Mouse (Mus musculus) thymus, postnatal 4 days (tissue): Measurements from ENCODE around the gene Tmc3.

Experiments used
- DNase-seq: peaks from one replicate; pipeline ENCODE4 v3.0.0; 2021

Gene Tmc3

DNA sequence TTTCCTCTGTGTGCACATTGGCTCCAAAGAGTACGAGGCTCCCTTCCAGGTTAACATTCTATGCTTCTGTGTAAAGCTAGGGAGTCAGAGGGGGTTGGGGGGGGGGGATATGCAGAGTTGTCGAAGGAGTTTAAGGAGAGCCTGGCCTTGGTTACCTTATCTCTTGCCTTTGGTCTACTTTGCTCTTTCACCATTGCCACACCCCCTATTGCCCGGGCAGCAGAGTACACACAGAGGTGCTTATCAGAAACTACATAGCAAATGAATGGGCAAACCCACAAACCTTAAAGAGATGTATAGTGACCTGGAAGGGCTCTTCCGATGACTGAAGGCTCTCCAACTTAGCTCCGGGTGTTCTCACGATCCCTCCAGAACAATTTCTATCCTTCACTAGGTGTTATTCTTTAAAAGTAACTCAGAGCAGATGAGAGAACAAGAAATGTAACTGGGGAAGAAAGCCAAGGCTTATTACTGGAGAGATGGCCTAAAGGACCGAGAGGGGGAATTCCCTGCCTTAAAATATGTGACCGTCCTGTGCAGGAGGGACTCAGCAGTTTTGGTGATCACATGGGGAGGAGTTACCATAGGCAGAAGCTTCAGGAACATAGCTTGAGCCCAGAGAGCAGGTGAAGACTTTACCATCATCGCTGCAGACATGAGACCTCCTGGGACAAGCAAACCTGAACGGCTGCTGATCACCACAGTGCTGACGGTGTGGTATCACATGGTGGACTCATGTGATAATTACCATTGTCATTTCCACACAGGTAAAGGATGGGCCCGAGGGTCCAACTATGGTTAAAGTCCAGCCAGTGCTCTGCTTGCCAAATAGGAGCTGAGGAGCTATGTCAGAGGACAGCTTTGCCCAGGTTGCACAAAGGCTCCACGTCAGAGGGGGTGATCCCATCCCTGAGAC is 14.5 kb downstream of the Tmc3 start:
- no peak for DNase-seq

DNA sequence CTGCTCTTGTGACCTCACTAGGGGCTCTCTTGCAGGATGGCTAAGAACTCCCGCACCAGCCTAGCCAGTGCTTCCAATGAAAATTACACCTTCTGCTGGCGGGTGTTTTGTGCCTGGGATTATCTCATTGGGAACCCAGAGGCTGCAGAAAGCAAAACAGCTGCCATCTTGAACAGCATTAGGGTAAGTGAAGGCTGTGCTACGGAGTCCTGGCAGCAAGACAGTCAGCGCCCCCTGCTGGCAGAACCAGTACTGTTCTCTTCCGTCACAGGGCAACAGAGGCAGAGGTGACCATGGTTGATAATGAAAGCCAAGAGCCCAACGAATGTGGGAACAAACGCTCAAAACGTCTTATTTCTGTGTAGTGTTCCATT is 15.2 kb downstream of the Tmc3 start:
- DNase-seq = peak; percentile 82

DNA sequence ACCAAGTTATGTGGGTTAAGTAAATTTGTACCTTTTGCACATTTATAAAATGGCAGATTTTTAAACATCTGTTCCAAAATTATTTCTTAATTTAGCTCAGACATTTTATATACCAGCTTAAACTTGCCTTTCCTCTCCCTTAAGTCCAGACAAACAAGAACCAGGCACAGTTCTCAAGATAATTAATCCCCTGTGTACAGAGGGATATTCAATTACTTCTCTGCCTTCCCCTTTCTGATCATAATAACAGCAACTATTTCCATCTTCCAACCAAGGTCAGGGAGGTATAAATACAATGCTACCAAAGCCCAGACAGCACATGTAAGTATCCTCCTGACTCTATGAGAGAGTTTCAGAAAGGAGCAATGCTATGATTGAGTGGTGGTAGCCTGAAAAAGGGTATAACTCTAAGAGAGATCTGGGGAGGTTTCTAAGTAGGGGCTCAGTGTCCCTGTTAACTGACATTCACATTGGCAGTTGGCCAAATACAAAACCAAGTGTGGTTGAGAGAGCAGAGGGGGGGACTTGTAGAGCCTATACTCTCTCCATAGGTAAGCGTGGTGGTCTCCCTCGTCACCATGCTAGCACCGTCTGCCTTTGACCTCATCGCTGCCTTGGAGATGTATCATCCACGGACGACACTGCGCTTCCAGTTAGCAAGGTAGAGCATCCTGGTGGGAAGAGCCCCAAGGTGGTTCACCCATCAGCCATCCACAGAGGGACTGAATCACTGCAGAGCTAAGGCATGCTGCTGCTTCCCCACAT is 19.6 kb downstream of the Tmc3 start:
- no peak for DNase-seq

DNA sequence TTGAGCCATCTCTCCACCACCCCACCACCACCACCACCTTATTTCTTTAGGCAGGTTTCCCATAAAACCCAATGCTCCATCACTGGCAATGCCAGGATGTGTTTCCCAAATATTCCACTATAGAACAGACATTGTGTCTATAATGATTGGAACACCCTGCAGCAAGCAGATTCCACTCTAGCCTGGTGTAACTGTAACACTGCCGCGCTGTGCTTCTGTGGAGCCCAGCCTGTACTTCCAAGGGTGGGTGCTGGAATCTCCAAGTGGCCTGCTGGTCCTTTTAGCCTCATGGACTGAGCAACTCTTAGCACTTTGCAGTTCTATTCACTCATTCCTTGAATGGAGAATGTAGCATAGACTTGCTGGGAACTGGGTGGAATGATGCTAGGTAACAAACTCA is 22.1 kb downstream of the Tmc3 start:
- DNase-seq = no peak

DNA sequence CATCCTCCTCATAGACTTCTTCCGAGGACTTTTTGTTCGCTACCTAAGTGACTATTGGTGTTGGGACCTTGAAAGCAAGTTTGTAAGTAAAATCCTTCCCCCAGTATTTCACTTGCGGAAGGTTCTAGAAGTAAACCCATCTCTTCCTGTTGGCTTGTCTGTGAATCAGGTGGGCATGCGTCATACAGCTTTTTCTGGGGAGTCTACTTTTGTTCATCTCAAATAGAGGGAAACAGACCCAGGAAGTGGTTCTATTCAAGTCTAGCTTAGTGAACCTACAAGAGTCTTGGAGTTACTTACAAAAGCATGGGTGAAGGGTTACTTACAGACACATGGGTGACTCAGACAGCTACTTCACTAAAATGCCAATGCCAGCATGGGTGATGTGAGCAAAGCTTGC is 25.2 kb downstream of the Tmc3 start:
- no peak for DNase-seq

DNA sequence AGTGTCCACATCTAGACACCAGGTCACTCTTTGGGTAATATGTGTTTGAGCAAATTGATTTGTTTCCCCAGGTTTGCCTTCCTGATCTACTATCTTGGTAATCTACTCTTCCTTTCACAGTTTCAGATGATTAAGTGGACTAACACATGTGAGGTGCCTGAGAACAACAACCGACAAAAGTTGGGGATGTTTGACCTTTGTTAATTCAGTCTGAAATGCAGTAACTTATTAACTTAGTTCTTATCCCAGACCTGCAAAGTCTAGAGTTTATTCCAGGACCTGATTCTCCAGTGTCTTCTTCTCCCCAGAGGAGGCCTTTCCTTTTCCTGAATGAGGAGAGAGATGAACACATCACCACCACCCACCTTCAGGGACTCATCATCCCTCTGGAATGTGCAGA is 27.2 kb downstream of the Tmc3 start:
- no peak for DNase-seq

DNA sequence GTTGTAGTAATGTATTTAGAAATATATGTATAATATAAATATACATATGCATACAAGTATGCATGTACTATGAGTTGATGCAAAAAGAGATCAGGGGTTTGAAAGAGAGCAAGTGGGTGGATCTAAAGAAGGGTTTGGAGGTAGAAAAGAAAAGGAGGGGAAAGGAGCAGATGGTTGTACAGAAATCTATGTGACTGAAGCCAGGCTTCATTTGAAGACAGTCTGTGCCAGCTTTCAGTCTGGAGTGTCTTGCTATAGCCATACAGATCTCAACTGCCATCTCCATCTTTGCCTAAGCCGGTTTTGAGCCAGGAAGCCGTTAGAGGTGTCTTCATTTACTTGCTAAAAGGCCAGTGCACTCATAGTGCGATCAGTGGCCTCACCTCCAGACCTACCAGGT is 30.5 kb downstream of the Tmc3 start:
- DNase-seq = no peak

DNA sequence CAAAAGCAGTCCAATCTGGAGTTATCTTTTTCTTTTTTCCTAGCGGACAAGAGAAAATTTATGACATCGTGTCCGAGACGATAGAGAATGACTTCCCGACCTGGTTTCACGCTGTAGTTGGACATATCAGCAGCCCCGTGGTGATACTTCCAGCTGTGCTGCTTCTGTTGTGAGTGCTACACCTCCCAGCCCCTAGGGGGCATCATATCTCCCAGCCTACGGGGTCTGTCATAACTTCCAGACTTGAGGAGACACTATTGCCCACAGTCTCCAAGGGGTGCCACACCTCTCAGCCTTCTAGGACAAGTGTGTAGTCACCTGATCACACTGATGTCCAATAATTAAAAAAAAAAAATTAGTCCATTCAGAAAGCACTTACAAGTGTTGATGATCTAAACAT is 31.1 kb downstream of the Tmc3 start:
- DNase-seq = no peak

DNA sequence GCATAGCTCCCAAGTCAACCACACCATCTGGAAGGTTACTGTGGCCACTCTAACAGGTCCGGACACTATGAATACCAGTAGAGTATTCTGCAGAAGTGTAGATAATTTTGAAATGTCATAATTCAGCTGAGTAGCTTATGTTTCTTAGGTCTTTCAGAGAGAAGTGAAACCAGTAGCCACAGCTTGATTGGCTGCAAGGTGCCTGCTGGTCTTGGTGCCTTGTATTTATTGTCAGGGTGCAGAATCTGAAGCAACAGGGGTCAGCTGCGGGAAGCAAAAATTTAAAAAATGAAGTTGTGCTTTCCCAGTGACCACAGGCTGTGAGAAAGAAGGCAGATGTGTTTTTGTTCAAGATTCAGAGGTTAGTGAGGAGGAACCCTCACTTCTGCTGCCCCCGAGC is 31.5 kb downstream of the Tmc3 start:
- DNase-seq = no peak

DNA sequence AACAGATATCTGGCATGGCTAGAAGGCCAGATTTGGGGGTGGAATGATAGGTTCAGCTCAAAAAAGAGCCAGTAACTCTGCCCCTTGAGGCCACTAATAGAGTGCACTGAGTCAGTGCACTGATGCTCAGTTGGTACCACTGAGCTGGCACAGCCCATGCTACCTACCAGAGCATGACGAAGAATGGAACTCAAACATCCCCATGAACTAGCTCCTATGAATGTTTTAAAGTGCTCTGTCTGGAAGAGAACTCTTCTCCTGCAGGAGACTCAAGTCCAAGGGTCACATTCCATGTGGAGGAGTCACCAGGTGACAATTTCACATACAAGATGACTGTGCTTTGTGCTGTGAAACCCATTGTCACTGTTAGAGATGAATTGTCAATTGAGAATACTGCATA is 34.0 kb downstream of the Tmc3 start:
- no peak for DNase-seq

DNA sequence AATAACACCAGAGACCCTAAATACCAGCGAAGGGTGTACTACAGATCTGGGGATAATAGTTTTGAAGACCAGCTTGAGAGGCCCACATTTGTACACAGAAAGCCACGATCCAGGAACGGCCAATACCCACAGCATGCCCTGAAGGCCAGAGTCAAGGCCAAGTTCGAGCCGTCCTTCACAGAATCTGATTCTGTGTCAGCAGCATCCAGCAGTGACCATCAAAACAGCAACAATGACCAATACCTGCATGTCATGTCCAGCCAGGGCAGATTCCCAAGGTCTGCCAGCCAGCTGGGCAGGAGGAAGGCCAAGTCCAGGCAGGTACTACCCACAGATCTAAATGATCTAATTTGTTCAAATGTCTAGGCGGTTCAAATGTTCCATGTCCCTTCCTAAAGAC is 37.9 kb downstream of the Tmc3 start:
- no peak for DNase-seq

DNA sequence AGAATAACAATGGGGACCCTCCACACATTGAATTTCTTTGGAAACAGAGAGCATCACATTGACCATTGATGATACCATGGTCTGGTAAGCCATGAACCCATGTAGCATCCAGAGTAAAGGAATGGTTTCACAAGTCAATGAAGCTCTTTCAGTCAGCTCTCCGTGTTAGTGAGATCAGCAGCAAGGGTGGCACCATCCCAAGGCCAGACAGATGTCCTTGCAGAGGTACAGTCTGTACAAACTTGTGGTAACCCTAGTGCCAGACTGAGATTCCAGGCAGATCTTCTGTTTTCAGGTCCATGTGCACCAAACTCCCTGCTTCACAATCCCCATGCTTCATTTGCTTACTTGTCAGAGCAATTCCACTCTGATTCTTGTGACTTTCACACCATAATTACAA is 39.3 kb downstream of the Tmc3 start:
- DNase-seq = no peak

DNA sequence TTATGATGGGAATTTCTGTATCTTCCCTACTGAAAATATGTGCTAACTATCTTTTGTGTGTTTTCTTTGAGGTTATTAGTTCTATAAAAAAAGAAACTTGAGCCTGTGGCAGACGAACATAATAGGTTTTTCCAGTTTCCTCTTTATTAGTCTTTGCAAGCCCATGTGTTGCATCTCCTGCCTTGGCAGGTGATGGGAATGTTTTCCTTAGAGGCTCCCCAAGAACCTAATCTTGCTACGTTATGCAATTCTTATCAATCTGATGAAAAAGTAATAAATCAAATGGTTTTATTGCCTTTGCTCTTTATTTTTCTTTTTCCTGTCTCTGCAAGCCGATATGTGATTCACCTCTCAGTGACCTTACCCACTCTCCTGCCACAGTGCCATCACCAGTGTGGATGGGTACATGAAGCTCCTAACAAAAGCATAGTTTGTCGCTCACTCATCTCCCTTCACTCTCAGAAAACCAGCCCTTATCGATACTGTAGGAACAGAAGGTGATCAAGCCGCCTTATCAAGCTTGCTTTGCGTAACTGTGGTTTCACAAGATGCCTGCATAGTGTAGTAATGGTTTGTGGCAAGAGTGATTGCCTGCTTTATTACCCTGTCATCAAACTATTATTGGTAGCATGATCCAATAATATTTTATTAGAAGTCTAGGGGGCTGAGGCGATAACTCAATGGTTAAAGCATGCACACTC is 42.0 kb downstream of the Tmc3 start:
- DNase-seq = no peak

DNA sequence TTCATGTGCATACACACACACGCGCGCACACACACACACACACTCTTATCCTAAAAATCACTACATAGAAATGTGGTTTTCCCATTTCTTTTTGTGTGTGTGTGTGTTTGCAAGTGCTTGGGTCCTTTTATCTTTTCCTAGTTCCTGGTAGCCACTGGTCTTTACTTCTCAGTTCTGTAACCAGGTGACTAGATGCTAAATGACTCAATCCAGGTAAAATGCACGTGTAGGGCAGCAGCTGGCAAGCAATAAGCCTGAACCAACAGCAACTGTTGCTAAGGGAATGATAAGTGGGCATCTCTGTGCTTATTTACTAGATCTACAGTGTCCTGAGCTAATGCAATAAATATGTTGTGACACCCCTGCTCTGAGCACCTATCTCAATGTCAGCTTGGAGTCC is 42.6 kb downstream of the Tmc3 start:
- DNase-seq = no peak

DNA sequence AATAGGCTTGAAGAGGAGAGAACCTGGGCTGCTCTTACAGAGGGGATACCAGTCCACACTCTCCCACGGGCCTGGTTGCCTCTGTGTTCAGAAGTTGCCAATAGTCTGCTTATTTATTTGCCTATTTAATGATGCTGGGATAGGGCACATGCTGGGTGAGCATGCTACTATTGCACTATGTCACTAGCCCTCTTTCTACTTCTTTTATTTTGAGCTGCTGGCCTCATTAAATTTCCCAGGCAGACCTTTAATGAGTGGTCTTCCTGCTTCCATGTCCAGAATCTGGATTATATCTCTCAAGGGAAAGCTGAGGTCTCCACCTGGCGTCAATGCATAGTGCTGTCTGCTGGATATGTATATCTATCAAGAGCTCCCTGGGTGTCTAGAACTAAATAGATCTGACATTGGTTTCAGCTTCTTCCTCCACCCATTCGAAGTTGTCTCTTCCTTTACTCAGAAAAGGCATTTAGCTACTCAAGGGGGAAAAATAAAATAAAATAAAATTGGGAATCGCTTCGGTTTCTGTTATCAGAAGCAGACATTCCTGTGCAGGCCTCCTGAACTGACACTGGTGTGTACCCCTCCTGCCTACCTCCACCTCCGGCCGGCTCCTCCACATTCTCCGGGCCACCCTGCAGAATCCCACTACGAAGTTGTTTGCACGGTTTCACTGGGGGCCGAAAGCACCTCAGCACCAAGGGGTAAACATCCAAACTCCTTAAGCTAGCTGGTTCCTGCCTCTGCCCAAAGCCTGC is 46.5 kb downstream of the Tmc3 start:
- no peak for DNase-seq

DNA sequence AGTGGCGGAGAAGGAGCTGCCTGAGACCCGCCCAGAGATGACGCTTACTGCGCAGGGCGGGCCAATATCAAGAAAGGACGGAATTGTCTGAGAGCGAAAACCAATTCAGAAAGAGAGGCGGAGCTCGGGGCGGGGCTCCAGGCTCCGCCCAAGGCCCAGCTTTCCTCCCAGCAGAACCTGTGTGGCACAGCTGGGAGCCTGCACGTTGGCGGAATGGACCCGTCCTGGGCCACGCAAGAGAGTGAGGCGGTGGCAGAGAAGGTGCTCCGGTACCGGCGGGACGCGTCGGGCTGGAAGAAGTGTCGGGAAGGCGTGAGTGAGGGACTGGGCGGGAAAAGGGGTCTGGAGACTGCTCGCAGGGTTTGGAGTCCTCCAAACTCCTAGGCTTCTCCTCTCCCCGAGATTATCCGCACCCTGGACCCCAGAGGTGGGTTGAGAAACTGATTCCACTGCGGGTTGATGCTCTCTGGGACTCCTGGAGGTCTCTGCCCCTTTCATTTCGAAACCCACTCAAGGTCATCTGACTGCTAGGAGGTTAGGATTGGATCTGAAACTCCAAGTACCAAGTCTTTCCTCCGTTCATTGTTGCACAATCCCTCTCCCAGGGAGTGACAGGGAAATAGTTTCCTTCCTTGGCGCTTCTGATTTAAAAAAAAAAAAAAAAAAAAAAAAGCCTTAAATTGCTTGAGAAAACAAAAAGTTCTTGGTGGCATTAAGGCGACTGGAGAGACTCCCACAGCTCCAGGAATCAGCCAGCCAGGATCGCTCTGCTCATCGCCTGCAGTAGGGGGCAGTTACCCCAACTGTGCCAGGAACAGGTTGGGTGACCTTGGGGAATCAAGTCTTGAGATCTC is 47.3 kb downstream of the Tmc3 start, which contains the start of gene Stard5:
TSS of gene Stard5 (plus strand) at position 132 of the 854 bp plus-strand sequence.
- peak; percentile 92 for DNase-seq

DNA sequence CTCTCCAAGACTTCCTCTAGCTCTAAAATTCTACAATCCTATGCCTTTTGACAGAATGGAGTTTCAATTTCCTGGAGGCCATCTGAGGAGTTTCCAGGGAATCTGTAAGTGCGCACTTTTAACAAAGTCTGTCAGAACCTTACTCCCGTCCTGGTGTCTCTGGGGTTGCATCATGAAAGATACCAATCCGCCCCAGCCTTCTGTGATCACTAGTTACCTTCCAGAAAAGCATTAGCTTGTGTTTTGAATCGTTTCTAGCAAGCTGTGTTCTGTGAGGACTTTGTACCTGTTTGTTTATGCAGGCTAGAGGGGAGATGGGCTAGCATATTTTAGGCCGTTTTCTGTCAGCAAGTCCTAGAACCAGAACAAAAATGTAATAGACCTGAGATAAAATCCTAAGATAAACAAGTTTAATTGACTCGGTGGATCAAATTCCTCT is 48.0 kb downstream of the Tmc3 start:
- no peak for DNase-seq

DNA sequence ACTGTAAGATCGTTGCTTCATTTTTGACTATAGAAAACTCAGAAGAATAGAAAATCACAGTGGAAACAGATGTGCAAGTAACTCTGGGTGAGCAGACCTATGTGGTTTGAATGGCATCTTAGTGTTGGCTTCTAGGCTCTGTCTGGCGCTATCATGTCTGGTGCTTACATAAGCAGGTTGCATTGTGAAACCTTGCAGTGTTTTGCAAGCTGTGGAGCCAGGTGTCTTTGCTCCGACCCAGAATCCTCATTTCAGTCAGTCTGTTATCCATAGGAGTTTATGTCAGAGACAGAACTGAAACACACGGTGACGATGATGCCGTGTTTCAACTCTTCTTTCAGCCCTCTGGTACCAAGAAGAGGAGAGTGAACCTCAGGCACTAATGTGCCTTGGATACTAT is 49.1 kb downstream of the Tmc3 start:
- DNase-seq = no peak

DNA sequence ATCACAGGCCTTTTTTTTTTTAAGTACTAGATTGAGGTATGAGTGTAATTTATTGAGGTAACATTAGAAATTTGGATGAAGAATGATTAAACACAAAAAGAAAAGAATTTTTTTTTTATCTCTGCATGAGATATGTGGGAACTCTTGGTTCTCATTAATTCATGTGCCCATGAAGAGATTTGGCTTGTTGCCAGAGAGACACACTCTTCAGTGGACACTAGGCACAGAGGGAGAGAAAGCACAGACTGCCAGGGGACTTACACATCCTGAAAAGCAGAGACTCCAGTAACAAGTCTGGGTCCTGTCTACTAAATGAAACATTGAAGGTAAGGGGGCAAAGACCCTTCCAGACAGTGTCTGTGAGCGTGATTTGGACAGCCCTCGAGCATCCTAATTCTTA is 51.0 kb downstream of the Tmc3 start:
- DNase-seq = no peak

DNA sequence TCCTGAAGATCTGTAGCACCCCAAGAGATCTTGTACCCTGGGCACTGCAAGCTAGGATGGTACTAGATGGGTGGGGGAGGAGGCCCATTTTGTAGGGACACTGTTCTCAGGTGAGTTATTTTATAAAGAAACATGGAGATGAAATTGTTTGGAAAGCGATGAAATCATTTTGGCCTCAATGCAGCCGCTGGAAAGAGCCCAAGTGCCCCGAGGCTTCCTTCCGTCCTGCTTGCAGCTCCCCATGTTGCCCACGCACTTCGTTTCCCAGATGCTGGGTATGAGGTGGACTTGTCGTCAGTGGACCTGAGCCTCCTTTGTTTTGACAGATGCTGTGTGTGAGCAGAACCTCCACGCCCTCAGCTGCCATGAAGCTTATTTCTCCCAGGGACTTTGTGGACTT is 51.7 kb downstream of the Tmc3 start:
- no peak for DNase-seq

DNA sequence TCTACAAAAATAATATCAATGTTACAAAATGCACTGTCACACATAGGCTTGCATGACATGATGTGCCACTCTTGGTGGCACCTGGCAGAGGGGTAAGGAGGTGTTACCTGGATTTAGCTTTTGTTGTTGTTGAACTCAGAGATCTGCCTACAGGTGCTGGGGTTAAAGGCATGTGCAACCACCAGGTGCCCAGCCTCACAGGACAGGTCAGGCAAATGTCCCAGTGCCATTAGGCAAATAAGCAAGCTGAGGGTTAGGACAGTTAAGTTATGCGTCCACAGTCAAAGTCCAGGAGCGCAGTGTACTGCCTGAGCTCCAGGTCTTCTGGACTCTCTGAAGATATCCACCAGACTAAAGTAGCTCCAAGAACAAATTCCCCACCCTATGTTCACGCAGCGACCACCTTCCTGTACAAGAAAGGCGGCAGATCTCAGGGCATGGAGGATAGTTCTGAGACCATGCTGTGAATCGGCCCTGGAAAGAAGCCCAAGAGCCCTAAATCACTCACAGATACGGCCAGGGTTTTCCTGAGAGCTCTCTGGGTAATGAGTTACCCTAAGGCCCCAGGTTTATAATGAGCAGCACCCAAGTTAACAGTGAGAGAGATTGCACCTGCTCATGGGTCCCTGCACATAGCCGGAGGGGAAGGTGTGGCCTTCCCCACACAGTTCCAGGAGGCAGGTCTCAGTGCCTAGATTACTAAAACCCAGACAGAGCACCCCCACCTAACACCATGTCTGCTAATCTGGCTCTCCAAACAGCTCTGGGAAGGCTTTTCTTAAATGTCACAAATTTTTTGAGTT is 53.3 kb downstream of the Tmc3 start:
- DNase-seq = no peak
